Mouse (Mus musculus) forebrain, embryonic 11.5 days (tissue): Measurements from ENCODE around the gene Myadm. TPM values are rescaled to one million over a fixed set of nuclear protein-coding genes. Genes with fewer than 3 reads are reported as not detected.

Experiments used
- ATAC-seq: fragments of 200-750 bp; cut with Nextera tagmentation; replicated peaks from 2 replicates; pipeline ENCODE4 v1.8.0; 2017; ENCODE audit warnings: moderate TSS enrichment; ENCODE audit not compliant: low FRiP score
- DNase-seq: peaks from one replicate; pipeline ENCODE4 v3.0.0-alpha.2; 2017; ENCODE audit warnings: low spot score
- H3K27ac ChIP-seq: fragments of 300-500 bp; sonication (generic); 2 replicates; pipeline ENCODE4 v1.5.1; 2014; ENCODE audit warnings: low read depth, low read length
- H3K27me3 ChIP-seq: fragments of 300-500 bp; sonication (generic); 2 replicates; pipeline ENCODE4 v1.6.1; 2014; ENCODE audit warnings: mild to moderate bottlenecking, low read length, mixed read lengths; ENCODE audit not compliant: control insufficient read depth, insufficient read depth
- H3K36me3 ChIP-seq: fragments of 300-500 bp; sonication (generic); 2 replicates; pipeline ENCODE4 v1.6.1; 2014; ENCODE audit warnings: mild to moderate bottlenecking, low read length, moderate library complexity, mixed read lengths; ENCODE audit not compliant: control insufficient read depth, insufficient read depth
- H3K4me1 ChIP-seq: fragments of 300-500 bp; sonication (generic); replicated peaks from 2 replicates; pipeline ENCODE4 v1.6.1; 2014; ENCODE audit warnings: low read length, mixed read lengths; ENCODE audit not compliant: control insufficient read depth, insufficient read depth
- H3K4me2 ChIP-seq: fragments of 300-500 bp; sonication (generic); 2 replicates; pipeline ENCODE4 v1.6.1; 2014; ENCODE audit warnings: low read depth, mild to moderate bottlenecking, low read length, moderate library complexity, mixed read lengths; ENCODE audit not compliant: severe bottlenecking
- H3K4me3 ChIP-seq: fragments of 300-500 bp; sonication (generic); 2 replicates; pipeline ENCODE4 v1.5.1; 2014; ENCODE audit warnings: low read depth, low read length
- H3K9ac ChIP-seq: fragments of 300-500 bp; sonication (generic); 2 replicates; pipeline ENCODE4 v1.6.1; 2014; ENCODE audit warnings: low read length
- H3K9me3 ChIP-seq: fragments of 300-500 bp; sonication (generic); 2 replicates; pipeline ENCODE4 v1.6.1; 2016; ENCODE audit warnings: low read length, mixed read lengths; ENCODE audit not compliant: control insufficient read depth
- WGBS: fragments of 180-500 bp; shearing (Covaris S2); extraction: QIAGEN DNeasy Blood & Tissue Kit; methylation state at CpG from one replicate; pipeline ENCODE4 v1.1.7; 2014; 5-methylcytosine and 5-hydroxymethylcytosine counted together
- polyA plus RNA-seq: library from polyadenylated mRNA; unstranded; fragments of >200 nt; fragmentation: Nextera tagmentation; extraction: Ambion mirVana; gene quantifications from 2 replicates; pipeline ENCODE4 v1.2.1, GENCODE M21; 2014

Myadm gene
- polyA plus RNA-seq, 1 experiment from 2014 or later, result 29.1 TPM

- Histone ChIP-seq H3K9ac (peak overlapping the region; percentile 45), H3K36me3 (no peaks in the 10 kb centered on the region), H3K9me3 (no peaks in the 10 kb centered on the region), H3K4me1 (peaks cover 4% of the 10 kb centered on the region; the same call in 1 of the 2 replicates), H3K27me3 (no peaks in the 10 kb centered on the region), H3K4me3 (peak overlapping the region; percentile 4; the same call in 1 of the 2 replicates), H3K4me2 (peak overlapping the region; percentile 41; the same call in 1 of the 2 replicates), H3K27ac (no peak overlapping the region)
- 5% methylated on average over 14 of the region's 14 CpGs for WGBS
- DNase-seq (peak; percentile 75), ATAC-seq (0 out of 2 replicates have a peak, but pooled peaks have one; percentile 4)
These were observed 3.9 kb downstream of the Myadm start for GRCm38 (mm10) chr7:3292791-3293190.

- DNase-seq (no peak), ATAC-seq (no peak)
These were observed 5.9 kb downstream of the Myadm start for GRCm38 (mm10) chr7:3294794-3295193.

GRCm38 (mm10) chr7:3295321-3296110, 6.6 kb downstream of the Myadm start:
- Histone ChIP-seq H3K9me3 (no peaks in the 10 kb centered on the region), H3K9ac (no peak overlapping the region), H3K27ac (no peak overlapping the region), H3K4me3 (no peak overlapping the region), H3K4me1 (peaks cover 3% of the 10 kb centered on the region; the same call in 1 of the 2 replicates), H3K4me2 (no peak overlapping the region), H3K36me3 (no peaks in the 10 kb centered on the region), H3K27me3 (no peaks in the 10 kb centered on the region)
- 89% methylated on average over 5 of the region's 5 CpGs for WGBS
- ATAC-seq (no peak), DNase-seq (no peak)

More at GRCm38 (mm10) chr7:3294794-3295193, 5.9 kb downstream of the Myadm start:
- Histone ChIP-seq H3K27ac (no peak overlapping the region), H3K9me3 (no peaks in the 10 kb centered on the region), H3K4me2 (no peak overlapping the region), H3K27me3 (no peaks in the 10 kb centered on the region), H3K36me3 (no peaks in the 10 kb centered on the region), H3K9ac (no peak overlapping the region), H3K4me3 (no peak overlapping the region), H3K4me1 (peaks cover 4% of the 10 kb centered on the region; the same call in 1 of the 2 replicates)
- 90% methylated on average over 1 of the region's 1 CpGs for WGBS

GRCm38 (mm10) chr7:3296711-3297110, 7.8 kb downstream of the Myadm start:
- DNase-seq (no peak), ATAC-seq (no peak)
- H3K27ac ChIP-seq, result no peak overlapping the region
- no peak overlapping the region for H3K4me2 ChIP-seq
- no peak overlapping the region for H3K9ac ChIP-seq
- no peaks in the 10 kb centered on the region for H3K4me1 ChIP-seq
- WGBS, result 96% methylated on average over 16 of the region's 16 CpGs
- no peak overlapping the region for H3K4me3 ChIP-seq
- no peaks in the 10 kb centered on the region for H3K36me3 ChIP-seq
- H3K27me3 ChIP-seq, result peaks cover 6% of the 10 kb centered on the region; the same call in 1 of the 2 replicates
- no peaks in the 10 kb centered on the region for H3K9me3 ChIP-seq

- no peak overlapping the region for H3K27ac ChIP-seq
- peaks cover 13% of the 10 kb centered on the region for H3K4me1 ChIP-seq
- no peaks in the 10 kb centered on the region for H3K36me3 ChIP-seq
- no peaks in the 10 kb centered on the region for H3K9me3 ChIP-seq
- WGBS, result 62% methylated on average over 7 of the region's 7 CpGs
- no peak overlapping the region for H3K9ac ChIP-seq
- H3K4me3 ChIP-seq, result no peak overlapping the region
- DNase-seq (no peak), ATAC-seq (no peak)
- no peak overlapping the region for H3K4me2 ChIP-seq
- peaks cover 21% of the 10 kb centered on the region; the same call in 1 of the 2 replicates for H3K27me3 ChIP-seq
These were observed 11.2 kb downstream of the Myadm start for GRCm38 (mm10) chr7:3299941-3300617.

GRCm38 (mm10) chr7:3300891-3301627, 12.2 kb downstream of the Myadm start:
- ATAC-seq, result no peak

GRCm38 (mm10) chr7:3301628-3302555, 13.0 kb downstream of the Myadm start:
- H3K27me3 ChIP-seq, result peaks cover 21% of the 10 kb centered on the region; the same call in 1 of the 2 replicates
- 0 out of 2 replicates have a peak, but pooled peaks have one; percentile 11 for ATAC-seq
- H3K4me1 ChIP-seq, result peaks cover 13% of the 10 kb centered on the region
- H3K4me3 ChIP-seq, result peak overlapping the region; percentile 11; the same call in 1 of the 2 replicates
- peak overlapping the region; percentile 21; the same call in 1 of the 2 replicates for H3K9ac ChIP-seq
- no peaks in the 10 kb centered on the region for H3K9me3 ChIP-seq
- H3K27ac ChIP-seq, result no peak overlapping the region
- H3K36me3 ChIP-seq, result no peaks in the 10 kb centered on the region
- peak; percentile 57 for DNase-seq
- WGBS, result 7% methylated on average over 33 of the region's 33 CpGs
- H3K4me2 ChIP-seq, result peak overlapping the region; percentile 87

More at GRCm38 (mm10) chr7:3300891-3301627, 12.2 kb downstream of the Myadm start:
- DNase-seq, result no peak
- no peak overlapping the region for H3K4me2 ChIP-seq
- no peaks in the 10 kb centered on the region for H3K9me3 ChIP-seq
- H3K27me3 ChIP-seq, result peaks cover 21% of the 10 kb centered on the region; the same call in 1 of the 2 replicates
- H3K9ac ChIP-seq, result no peak overlapping the region
- 81% methylated on average over 8 of the region's 8 CpGs for WGBS
- H3K4me3 ChIP-seq, result no peak overlapping the region
- no peak overlapping the region for H3K27ac ChIP-seq
- H3K36me3 ChIP-seq, result no peaks in the 10 kb centered on the region
- peaks cover 13% of the 10 kb centered on the region for H3K4me1 ChIP-seq
